Mouse (Mus musculus) myocyte (in vitro differentiated cells): ENCODE measurements at regions not wholly inside any gene's neighbourhood (a gene's known extent, or its start where the extent isn't known, plus 50 kb on each side); places are given as distances from the start of the nearest gene placed in this dataset.
"Not testable (repeated sequence)": the region's sequence is repeated elsewhere in the genome, so short reads cannot be mapped to it uniquely, and the experiment has no call there.

ENCODE experiments used
- CEBPB ChIP-seq: IDR thresholded peaks from 2 replicates; pipeline ENCODE4 v1.6.1; 2011; ENCODE audit warnings: mild to moderate bottlenecking, moderate library complexity; ENCODE audit not compliant: poor library complexity, insufficient read depth, severe bottlenecking
- E2F4 ChIP-seq: IDR thresholded peaks from one replicate; pipeline ENCODE4 v1.6.1; 2011; ENCODE audit warnings: mild to moderate bottlenecking, control low read depth, moderate library complexity; ENCODE audit not compliant: insufficient read depth
- MAX ChIP-seq: IDR thresholded peaks from one replicate; pipeline ENCODE4 v1.6.1; 2011; ENCODE audit warnings: low read depth, mild to moderate bottlenecking, control low read depth
- MYOD1 ChIP-seq, 3 experiments: IDR thresholded peaks; one replicate each; pipeline ENCODE4 v1.6.1; 2011; ENCODE audit warnings: control low read depth in 2 of 3, low read depth in 2 of 3, mild to moderate bottlenecking in 2 of 3, moderate library complexity in 1 of 3; ENCODE audit not compliant: insufficient read length in 2 of 3, control insufficient read depth in 1 of 3
- MYOG ChIP-seq, 3 experiments: IDR thresholded peaks; one replicate each; pipeline ENCODE4 v1.6.1; 2011; ENCODE audit warnings: control low read depth in 2 of 3, low read depth in 2 of 3, mild to moderate bottlenecking in 2 of 3; ENCODE audit not compliant: insufficient read length in 2 of 3, control insufficient read depth in 1 of 3, insufficient read depth in 1 of 3
- POLR2A ChIP-seq: IDR thresholded peaks from one replicate; pipeline ENCODE4 v1.6.1; 2011; ENCODE audit warnings: low read depth, mild to moderate bottlenecking, control low read depth, moderate library complexity; ENCODE audit not compliant: insufficient read length
- REST ChIP-seq: IDR thresholded peaks from one replicate; pipeline ENCODE4 v1.6.1; 2011; ENCODE audit warnings: mild to moderate bottlenecking, control low read depth, moderate library complexity; ENCODE audit not compliant: insufficient read depth, insufficient read length
- TCF12 ChIP-seq: IDR thresholded peaks from one replicate; pipeline ENCODE4 v1.6.1; 2011; ENCODE audit warnings: mild to moderate bottlenecking, control low read depth; ENCODE audit not compliant: poor library complexity, insufficient read depth, severe bottlenecking
- USF1 ChIP-seq: IDR thresholded peaks from one replicate; pipeline ENCODE4 v1.6.1; 2011; ENCODE audit warnings: low read depth, mild to moderate bottlenecking, control low read depth, moderate library complexity

GRCm38 (mm10) chr11:121956367-121957235, 126.6 kb downstream of the Ptchd3 start:
- TF ChIP-seq POLR2A; REST; CEBPB; MYOD1 (IDR thresholded peaks at IDR 0.05; ENCODE audit: control insufficient read depth in 1 of 3, insufficient read length in 2 of 3, low read depth in 2 of 3); TCF12; MAX; E2F4; USF1; MYOG (IDR thresholded peaks at IDR 0.05; ENCODE audit: control insufficient read depth in 1 of 3, insufficient read depth in 1 of 3, insufficient read length in 2 of 3, low read depth in 2 of 3): not testable (repeated sequence)
